ENCODE assay signal across 1 mouse cellular context in the genomic region with DNA sequence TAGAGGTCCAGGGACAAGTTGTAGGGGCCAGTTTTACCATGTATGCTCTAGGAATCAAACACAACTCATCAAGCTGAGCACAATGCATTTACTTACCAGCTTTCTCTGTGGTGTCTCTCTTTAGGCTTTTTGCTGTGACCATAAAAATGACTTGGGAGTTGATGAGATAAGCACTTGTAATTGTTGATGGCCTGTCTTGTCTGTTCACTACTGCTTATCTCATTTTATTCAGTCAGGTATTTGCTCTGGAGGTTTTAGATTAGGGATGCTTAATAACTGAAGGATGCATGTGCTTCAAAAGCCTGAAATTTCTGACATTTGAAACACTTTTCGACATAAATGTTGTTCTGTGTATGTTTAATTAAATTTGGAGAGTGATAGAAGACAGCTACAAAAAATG.
TF ChIP-seq lines count a peak whose summit lies in the region.

No protein-coding gene starts in this region.

TF ChIP-seq in MEL, 35 proteins besides CTCF, POLR2A, EP300 and RAD21 (continued from another document):
- TF ChIP-seq CHD2 (IDR thresholded peaks at IDR 0.05; ENCODE audit: low read length): no peak
